Mouse (Mus musculus) Muller cell, postnatal 12 days (primary cell): ENCODE results near the gene Trnt1.
A peak's percentile ranks its signal among the peaks of the same experiment; 100 is the strongest.

Source experiments
- DNase-seq: peaks from one replicate; pipeline ENCODE4 v3.0.0-alpha.2; 2015; ENCODE audit errors: inconsistent ontology term

Trnt1 gene

GRCm38 (mm10) chr6:106787138-106787537, 18.2 kb downstream of the Trnt1 start:
- no peak for DNase-seq

GRCm38 (mm10) chr6:106791429-106791828, 22.5 kb downstream of the Trnt1 start:
- DNase-seq: no peak

- DNase-seq: no peak
These were observed 23.6 kb downstream of the Trnt1 start for GRCm38 (mm10) chr6:106792486-106792885.

GRCm38 (mm10) chr6:106793088-106793487, 24.2 kb downstream of the Trnt1 start:
- no peak for DNase-seq

GRCm38 (mm10) chr6:106793621-106794020, 24.7 kb downstream of the Trnt1 start:
- DNase-seq: no peak

GRCm38 (mm10) chr6:106794094-106794814, 25.3 kb downstream of the Trnt1 start:
- DNase-seq: no peak

GRCm38 (mm10) chr6:106799333-106800226, 30.7 kb downstream of the Trnt1 start, which contains the start of gene Crbn:
Gene Crbn, minus strand, starts transcription at chr6:106800077.
- peak; percentile 88 for DNase-seq

GRCm38 (mm10) chr6:106800227-106800557, 31.3 kb downstream of the Trnt1 start:
- no peak for DNase-seq

GRCm38 (mm10) chr6:106804904-106805303, 36.0 kb downstream of the Trnt1 start:
- DNase-seq: peak; percentile 83

- DNase-seq: peak; percentile 75
These were observed 40.2 kb downstream of the Trnt1 start for GRCm38 (mm10) chr6:106809161-106809560.

- DNase-seq: no peak
These were observed 41.8 kb downstream of the Trnt1 start for GRCm38 (mm10) chr6:106810686-106811085.

- DNase-seq: no peak
These were observed 50.3 kb downstream of the Trnt1 start for GRCm38 (mm10) chr6:106819246-106819645.

- no peak for DNase-seq
These were observed 51.0 kb downstream of the Trnt1 start for GRCm38 (mm10) chr6:106819906-106820305.

- DNase-seq: peak; percentile 17
These were observed 51.6 kb downstream of the Trnt1 start for GRCm38 (mm10) chr6:106820566-106820965.

GRCm38 (mm10) chr6:106822329-106822728, 53.4 kb downstream of the Trnt1 start:
- DNase-seq: peak; percentile 22
